Comparison of ENCODE assay signal across 22 mouse cellular contexts in genomic region chr2:134845239-134845738, GRCm38 (mm10). TPM values are rescaled to one million over a fixed set of nuclear protein-coding genes. Genes with fewer than 3 reads are reported as not detected.
DNase-seq lines count a peak whose midpoint lies in the region; ATAC-seq and TF ChIP-seq lines count a peak whose summit lies in the region.
"Had no signal": no experiment of that assay in that cellular context is flagged by ENCODE, and none has a peak within 500 bp of the region (broad histone marks: within the 10 kb centered on the region; RNA-seq: fewer than 3 reads in every experiment).

No protein-coding gene starts in this region.

- ATAC-seq in G1E (ENCODE audit: extremely low read depth, insufficient number of reproducible peaks, low FRiP score, poor library complexity, severe bottlenecking), result peak; percentile 38
- ATAC-seq in intestine, embryonic 16.5 days, result peak; percentile 74; the same call in 1 of the 2 replicates
- ATAC-seq in kidney, embryonic 16.5 days (ENCODE audit: low FRiP score, low TSS enrichment), result peak; percentile 80
- ATAC-seq in liver, postnatal 0 days, result peak; percentile 92
- ATAC-seq: forebrain, embryonic 15.5 days had no signal

- H3K27ac ChIP-seq in intestine, embryonic 16.5 days (ENCODE audit: low read length), result peak overlapping the region; percentile 77
- H3K27ac ChIP-seq in kidney, embryonic 16.5 days (ENCODE audit: low read length), result peak overlapping the region; percentile 34; the same call in 1 of the 2 replicates
- H3K27ac ChIP-seq in liver, postnatal 0 days (ENCODE audit: low read depth), result peak overlapping the region; percentile 91
- H3K27ac ChIP-seq in forebrain, embryonic 10.5 days, result no peak overlapping the region
- H3K27ac ChIP-seq: embryonic facial prominence, embryonic 10.5 days; forebrain, embryonic 15.5 days; hindbrain, embryonic 13.5 days; limb, embryonic 15.5 days; midbrain, embryonic 10.5 days; neural tube, embryonic 13.5 days had no signal

- no peak overlapping the region for H3K9ac ChIP-seq in intestine, embryonic 16.5 days (ENCODE audit: low read depth, low read length)
- no peak overlapping the region for H3K9ac ChIP-seq in kidney, embryonic 16.5 days (replicated peaks; ENCODE audit: low read length)
- no peak overlapping the region for H3K9ac ChIP-seq in liver, postnatal 0 days (replicated peaks)
- H3K9ac ChIP-seq: forebrain, embryonic 15.5 days; hindbrain, embryonic 13.5 days; limb, embryonic 15.5 days; neural tube, embryonic 13.5 days had no signal

- peak; percentile 4; the same call in 1 of the 2 replicates for TF ChIP-seq EP300 in liver, postnatal 0 days (IDR thresholded peaks at IDR 0.05; ENCODE audit: low read depth)

- TF ChIP-seq CTCF in G1E (IDR thresholded peaks at IDR 0.05; ENCODE audit: low read depth, low read length), result no peak
- TF ChIP-seq CTCF in liver, postnatal 0 days (IDR thresholded peaks at IDR 0.05; ENCODE audit: low read depth), result no peak

- peak overlapping the region; percentile 35 for H3K4me2 ChIP-seq in intestine, embryonic 16.5 days (ENCODE audit: low read depth, low read length)
- H3K4me2 ChIP-seq in kidney, embryonic 16.5 days (replicated peaks; ENCODE audit: low read depth, low read length), result 0 out of 2 replicates have a peak overlapping the region, but pooled peaks have one; percentile 12
- H3K4me2 ChIP-seq in liver, postnatal 0 days (ENCODE audit: low read depth, low read length), result peak overlapping the region; percentile 34; the same call in 1 of the 2 replicates
- H3K4me2 ChIP-seq: forebrain, embryonic 15.5 days; hindbrain, embryonic 13.5 days; limb, embryonic 15.5 days; neural tube, embryonic 13.5 days had no signal

- H3K4me3 ChIP-seq in G1E (ENCODE audit: low read depth, low read length), result no peak overlapping the region; the same call in 1 of the 2 replicates
- no peak overlapping the region for H3K4me3 ChIP-seq in intestine, embryonic 16.5 days (ENCODE audit: low read length)
- H3K4me3 ChIP-seq in kidney, embryonic 16.5 days (ENCODE audit: low read length), result no peak overlapping the region
- no peak overlapping the region for H3K4me3 ChIP-seq in liver, postnatal 0 days (ENCODE audit: low read depth, low read length)
- no peak overlapping the region for H3K4me3 ChIP-seq in forebrain, embryonic 10.5 days
- H3K4me3 ChIP-seq: embryonic facial prominence, embryonic 10.5 days; forebrain, embryonic 15.5 days; hindbrain, embryonic 13.5 days; limb, embryonic 15.5 days; midbrain, embryonic 10.5 days; neural tube, embryonic 13.5 days had no signal

- H3K36me3 ChIP-seq in G1E (replicated peaks), result no peaks in the 10 kb centered on the region
- H3K36me3 ChIP-seq in intestine, embryonic 16.5 days (ENCODE audit: control insufficient read depth, insufficient read depth, low read length), result no peaks in the 10 kb centered on the region
- no peaks in the 10 kb centered on the region for H3K36me3 ChIP-seq in kidney, embryonic 16.5 days (ENCODE audit: insufficient read depth, low read length)
- H3K36me3 ChIP-seq in liver, postnatal 0 days (replicated peaks; ENCODE audit: insufficient read depth, low read length), result no peaks in the 10 kb centered on the region
- H3K36me3 ChIP-seq in forebrain, embryonic 10.5 days (replicated peaks), result no peaks in the 10 kb centered on the region
- H3K36me3 ChIP-seq: embryonic facial prominence, embryonic 10.5 days; forebrain, embryonic 15.5 days; hindbrain, embryonic 13.5 days; limb, embryonic 15.5 days; midbrain, embryonic 10.5 days; neural tube, embryonic 13.5 days had no signal

- H3K4me1 ChIP-seq in G1E (ENCODE audit: insufficient read depth, low read depth, low read length), result peaks cover 42% of the 10 kb centered on the region
- H3K4me1 ChIP-seq in intestine, embryonic 16.5 days (ENCODE audit: control insufficient read depth, insufficient read depth, low read length), result peaks cover 3% of the 10 kb centered on the region; the same call in 1 of the 2 replicates
- H3K4me1 ChIP-seq in kidney, embryonic 16.5 days (ENCODE audit: insufficient read depth, low read length), result peaks cover 10% of the 10 kb centered on the region
- peaks cover 6% of the 10 kb centered on the region; the same call in 1 of the 2 replicates for H3K4me1 ChIP-seq in liver, postnatal 0 days (ENCODE audit: insufficient read depth)
- no peaks in the 10 kb centered on the region for H3K4me1 ChIP-seq in forebrain, embryonic 10.5 days
- H3K4me1 ChIP-seq: embryonic facial prominence, embryonic 10.5 days; forebrain, embryonic 15.5 days; limb, embryonic 15.5 days; midbrain, embryonic 10.5 days had no signal

- H3K9me3 ChIP-seq in G1E (replicated peaks), result no peaks in the 10 kb centered on the region
- no peaks in the 10 kb centered on the region for H3K9me3 ChIP-seq in intestine, embryonic 16.5 days (ENCODE audit: control insufficient read depth, low read length)
- H3K9me3 ChIP-seq in kidney, embryonic 16.5 days (ENCODE audit: low read length), result no peaks in the 10 kb centered on the region
- no peaks in the 10 kb centered on the region for H3K9me3 ChIP-seq in liver, postnatal 0 days (ENCODE audit: low read length)
- H3K9me3 ChIP-seq in forebrain, embryonic 10.5 days, result no peaks in the 10 kb centered on the region
- H3K9me3 ChIP-seq: embryonic facial prominence, embryonic 10.5 days; forebrain, embryonic 15.5 days; hindbrain, embryonic 13.5 days; limb, embryonic 15.5 days; midbrain, embryonic 10.5 days; neural tube, embryonic 13.5 days had no signal

- H3K27me3 ChIP-seq in G1E (ENCODE audit: insufficient read depth, low read length), result no peaks in the 10 kb centered on the region
- no peaks in the 10 kb centered on the region for H3K27me3 ChIP-seq in intestine, embryonic 16.5 days (replicated peaks; ENCODE audit: control insufficient read depth, insufficient read depth, low read length)
- no peaks in the 10 kb centered on the region for H3K27me3 ChIP-seq in kidney, embryonic 16.5 days (ENCODE audit: insufficient read depth, low read length)
- H3K27me3 ChIP-seq in liver, postnatal 0 days (ENCODE audit: insufficient read depth, low read length), result no peaks in the 10 kb centered on the region
- H3K27me3 ChIP-seq in forebrain, embryonic 10.5 days (ENCODE audit: poor library complexity, severe bottlenecking), result no peaks in the 10 kb centered on the region
- H3K27me3 ChIP-seq: forebrain, embryonic 15.5 days; hindbrain, embryonic 13.5 days; limb, embryonic 15.5 days; neural tube, embryonic 13.5 days had no signal

- DNase-seq in G1E (ENCODE audit: low spot score), result no peak
- peak; percentile 28 for DNase-seq in liver, postnatal 0 days
- DNase-seq in forebrain, embryonic 10.5 days (ENCODE audit: extremely low spot score, low spot score), result no peak
- DNase-seq in heart, adult 9 months (ENCODE audit: low spot score in 2 of 2), result no peak
- DNase-seq in gastrocnemius, postnatal 10 days, result no peak
- no peak for DNase-seq in spleen, adult 18-20 months
- DNase-seq: adrenal gland, postnatal 25 days; B cell, adult 2 months; cerebellum, adult 18-20 months; cerebellum, postnatal 36 days; heart, adult 11 months; lung, postnatal 14 days; right cerebral cortex, postnatal 25 days; thymus, adult 2 months had no signal

- 37% methylated on average over 3 of the region's 3 CpGs for WGBS in intestine, embryonic 16.5 days
- WGBS in kidney, embryonic 16.5 days, result 41% methylated on average over 3 of the region's 3 CpGs
- WGBS in liver, postnatal 0 days (ENCODE audit: insufficient replicate concordance), result 42% methylated on average over 3 of the region's 3 CpGs
- WGBS in forebrain, embryonic 10.5 days, result 76% methylated on average over 3 of the region's 3 CpGs

RNA-seq across cellular contexts. Expression of gene Plcb1, which starts 59.4 kb away (rescaled TPM):
- not detected in 2 replicates for total RNA-seq in G1E (2014; fragmentation: Nextera tagmentation)
- 0.16 and 0.41 TPM in 2 replicates for total RNA-seq in G1E (2017)
- not detected in 2 replicates for polyA plus RNA-seq in G1E (2012)
- 6.4 and 7.8 TPM in 2 replicates for polyA plus RNA-seq in intestine, embryonic 16.5 days (2015; fragmentation: Nextera tagmentation; extraction: Ambion mirVana)
- polyA plus RNA-seq in kidney, embryonic 16.5 days (2015; fragmentation: Nextera tagmentation; extraction: Ambion mirVana), result 20.3 and 25.1 TPM in 2 replicates
- 6.6 and 7.9 TPM in 2 replicates for polyA plus RNA-seq in liver, postnatal 0 days (2015; fragmentation: Nextera tagmentation; extraction: Ambion mirVana)
- polyA plus RNA-seq in forebrain, embryonic 10.5 days (2016; fragmentation: Nextera tagmentation; extraction: Ambion mirVana), result 3.7 and 4.2 TPM in 2 replicates
- 1 to 10 TPM; 3.1 to 5.6 TPM for total RNA-seq in gastrocnemius, postnatal 10 days (2021)

Comparison
In these comparisons a context has a peak if more than half of its experiments do, and no peak if none do; other contexts are left out.
1. ATAC-seq: peak in every context shown above with its lines; median percentile 92 in liver, postnatal 0 days; 80 in kidney, embryonic 16.5 days; 74 in intestine, embryonic 16.5 days; 38 in G1E.